Mouse (Mus musculus) intestine, embryonic 15.5 days (tissue): ENCODE data around the gene Mex3d. TPM values are rescaled to one million over a fixed set of nuclear protein-coding genes. Genes with fewer than 3 reads are reported as not detected.

Source experiments
- ATAC-seq: fragments of 200-750 bp; cut with Nextera tagmentation; 2 replicates; pipeline ENCODE4 v1.8.0; 2017; ENCODE audit warnings: moderate TSS enrichment, moderate library complexity
- H3K27ac ChIP-seq: fragments of 300-500 bp; sonication (generic); 2 replicates; pipeline ENCODE4 v1.5.1; 2015; ENCODE audit warnings: mild to moderate bottlenecking, inconsistent platforms
- H3K27me3 ChIP-seq: fragments of 300-500 bp; sonication (generic); replicated peaks from 2 replicates; pipeline ENCODE4 v1.6.1; 2015; ENCODE audit warnings: inconsistent platforms
- H3K36me3 ChIP-seq: fragments of 300-500 bp; sonication (generic); 2 replicates; pipeline ENCODE4 v1.6.1; 2015; ENCODE audit warnings: inconsistent platforms
- H3K4me1 ChIP-seq: fragments of 300-500 bp; sonication (generic); replicated peaks from 2 replicates; pipeline ENCODE4 v1.6.1; 2015; ENCODE audit warnings: inconsistent platforms
- H3K4me2 ChIP-seq: fragments of 300-500 bp; sonication (generic); replicated peaks from 2 replicates; pipeline ENCODE4 v1.6.1; 2015; ENCODE audit warnings: mild to moderate bottlenecking, inconsistent platforms
- H3K4me3 ChIP-seq: fragments of 300-500 bp; sonication (generic); replicated peaks from 2 replicates; pipeline ENCODE4 v1.5.1; 2015; ENCODE audit warnings: inconsistent platforms
- H3K9ac ChIP-seq: fragments of 300-500 bp; sonication (generic); 2 replicates; pipeline ENCODE4 v1.6.1; 2015; ENCODE audit warnings: inconsistent platforms
- H3K9me3 ChIP-seq: fragments of 300-500 bp; sonication (generic); 2 replicates; pipeline ENCODE4 v1.6.1; 2016; ENCODE audit warnings: inconsistent platforms
- WGBS: fragments of 180-500 bp; shearing (Covaris S2); methylation state at CpG from one replicate; pipeline ENCODE4 v1.1.7; 2015; 5-methylcytosine and 5-hydroxymethylcytosine counted together
- polyA plus RNA-seq: library from polyadenylated mRNA; unstranded; fragments of >200 nt; fragmentation: Nextera tagmentation; extraction: Ambion mirVana; gene quantifications from 2 replicates; pipeline ENCODE4 v1.2.1, GENCODE M21; 2015

The Mex3d gene
- polyA plus RNA-seq, 1 experiment from 2014 or later, result 6.9 TPM

DNA sequence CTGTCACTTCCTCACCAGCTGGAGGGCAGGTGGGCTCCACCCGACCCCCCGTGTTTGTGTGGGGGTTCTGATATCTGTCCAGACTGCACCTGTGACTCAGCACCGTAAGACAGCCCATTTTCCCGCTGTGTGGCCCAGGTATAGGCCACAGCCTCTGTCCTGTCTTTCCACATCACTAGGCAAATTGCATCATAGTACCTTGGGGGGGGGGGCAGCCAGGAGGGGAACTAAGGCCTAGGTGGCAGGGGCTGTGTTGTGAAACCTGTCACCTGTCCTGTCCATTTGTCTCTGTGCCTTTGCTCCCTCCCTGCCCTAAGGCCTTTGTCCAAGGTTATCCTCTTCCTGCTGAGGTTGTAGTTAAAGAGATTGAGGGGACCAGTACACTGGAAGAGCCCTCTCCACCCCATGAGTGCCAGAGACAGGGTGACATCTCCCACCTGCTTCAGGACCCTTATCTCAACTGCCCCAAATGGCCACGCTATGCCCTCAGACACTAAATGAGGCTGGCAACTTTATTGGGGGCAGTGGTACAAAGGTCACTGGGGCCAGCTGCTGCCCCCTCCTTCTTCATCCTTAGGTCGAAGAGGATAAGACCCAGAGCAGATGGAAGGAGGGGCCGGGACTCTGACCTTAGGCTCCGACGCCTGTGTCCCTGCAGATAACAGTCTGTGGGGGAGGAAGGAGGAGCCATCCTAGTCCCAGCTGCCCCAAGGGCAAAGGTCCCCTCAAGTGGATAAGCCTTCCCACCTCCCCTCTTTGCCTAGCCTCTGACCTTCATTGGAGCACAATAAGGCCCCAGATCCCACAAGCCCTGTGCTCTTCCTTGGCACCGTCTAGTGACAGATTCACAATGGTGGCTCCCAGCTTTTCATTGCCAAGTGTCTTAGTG, 55.6 kb downstream of the Mex3d start:
- H3K9ac ChIP-seq, result peak overlapping the region; percentile 24
- 0 out of 2 replicates have a peak, but pooled peaks cover 2% of the 10 kb centered on the region for H3K36me3 ChIP-seq
- no peaks in the 10 kb centered on the region for H3K9me3 ChIP-seq
- no peaks in the 10 kb centered on the region for H3K27me3 ChIP-seq
- H3K4me1 ChIP-seq, result peaks cover 35% of the 10 kb centered on the region
- H3K27ac ChIP-seq, result peak overlapping the region; percentile 84
- H3K4me2 ChIP-seq, result peak overlapping the region; percentile 93
- 33% methylated on average over 10 of the region's 10 CpGs for WGBS
- ATAC-seq, result peak; percentile 56
- H3K4me3 ChIP-seq, result peak overlapping the region; percentile 53

GRCm38 (mm10) chr10:80330888-80331287, 56.6 kb downstream of the Mex3d start:
- no peak for ATAC-seq
- peak overlapping the region; percentile 93 for H3K4me2 ChIP-seq
- WGBS, result 38% methylated on average over 2 of the region's 2 CpGs
- peak overlapping the region; percentile 84 for H3K27ac ChIP-seq
- H3K36me3 ChIP-seq, result 0 out of 2 replicates have a peak, but pooled peaks cover 2% of the 10 kb centered on the region
- H3K9me3 ChIP-seq, result no peaks in the 10 kb centered on the region
- peak overlapping the region; percentile 58; the same call in 1 of the 2 replicates for H3K9ac ChIP-seq
- H3K27me3 ChIP-seq, result no peaks in the 10 kb centered on the region
- peak overlapping the region; percentile 53 for H3K4me3 ChIP-seq
- peaks cover 35% of the 10 kb centered on the region for H3K4me1 ChIP-seq

Other genes starting within 250 kb of the Mex3d start
- 701 and 737 TPM in 2 replicates for gene Atp5d, start 249.0 kb downstream of the Mex3d start, polyA plus RNA-seq
- gene Cbarp, start 246.8 kb downstream of the Mex3d start, polyA plus RNA-seq, result 4.8 and 5.1 TPM in 2 replicates
- gene Midn, start 239.4 kb downstream of the Mex3d start, polyA plus RNA-seq, result 14.1 and 16.1 TPM in 2 replicates
- gene Cirbp, start 221.7 kb downstream of the Mex3d start, polyA plus RNA-seq, result 69.4 and 83.9 TPM in 2 replicates
- gene 1600002K03Rik, start 214.7 kb downstream of the Mex3d start, polyA plus RNA-seq, result 22.9 and 25.1 TPM in 2 replicates
- gene Efna2, start 208.2 kb downstream of the Mex3d start, polyA plus RNA-seq, result 13.6 and 15.0 TPM in 2 replicates
- gene Mum1, start 161.2 kb downstream of the Mex3d start, polyA plus RNA-seq, result 53.0 and 55.2 TPM in 2 replicates
- gene Ndufs7, start 138.5 kb downstream of the Mex3d start, polyA plus RNA-seq, result 467 and 534 TPM in 2 replicates
- gene Gamt, start 126.6 kb downstream of the Mex3d start, polyA plus RNA-seq, result 71.0 and 112 TPM in 2 replicates
- 53.1 and 57.0 TPM in 2 replicates for gene Dazap1, start 126.2 kb downstream of the Mex3d start, polyA plus RNA-seq
- gene Rps15, start 95.2 kb downstream of the Mex3d start, polyA plus RNA-seq, result 974 and 1,020 TPM in 2 replicates
- 4.9 and 6.5 TPM in 2 replicates for gene Apc2, start 91.7 kb downstream of the Mex3d start, polyA plus RNA-seq
- 51.4 and 51.5 TPM in 2 replicates for gene 2310011J03Rik, start 67.1 kb downstream of the Mex3d start, polyA plus RNA-seq
- gene Pcsk4, start 58.2 kb downstream of the Mex3d start, polyA plus RNA-seq, result 8.1 and 8.8 TPM in 2 replicates
- 132 and 159 TPM in 2 replicates for gene Reep6, start 57.7 kb downstream of the Mex3d start, polyA plus RNA-seq
- 19.3 and 20.4 TPM in 2 replicates for gene Adamtsl5, start 39.2 kb downstream of the Mex3d start, polyA plus RNA-seq
- gene Plk5, start 31.2 kb downstream of the Mex3d start, polyA plus RNA-seq, result 0.32 and 0.63 TPM in 2 replicates
- 180 and 201 TPM in 2 replicates for gene Mbd3, start 11.9 kb upstream of the Mex3d start, polyA plus RNA-seq
- gene Uqcr11, start 19.2 kb upstream of the Mex3d start, polyA plus RNA-seq, result 890 and 1,161 TPM in 2 replicates
- gene Tcf3, start 46.0 kb upstream of the Mex3d start, polyA plus RNA-seq, result 91.7 and 94.2 TPM in 2 replicates
- 0.06 and 0.10 TPM in 2 replicates for gene Onecut3, start 107.2 kb upstream of the Mex3d start, polyA plus RNA-seq
- 0.09 and 0.19 TPM in 2 replicates for gene Atp8b3, start 151.5 kb upstream of the Mex3d start, polyA plus RNA-seq
- gene Rexo1, start 173.9 kb upstream of the Mex3d start, polyA plus RNA-seq, result 23.6 and 25.0 TPM in 2 replicates
- 8.3 TPM in 2 replicates for gene Klf16, start 189.7 kb upstream of the Mex3d start, polyA plus RNA-seq
- gene Abhd17a, start 202.7 kb upstream of the Mex3d start, polyA plus RNA-seq, result 95.7 and 101 TPM in 2 replicates
- gene Scamp4, start 215.2 kb upstream of the Mex3d start, polyA plus RNA-seq, result 105 and 114 TPM in 2 replicates
- gene Adat3, start 215.2 kb upstream of the Mex3d start, polyA plus RNA-seq, result 6.4 and 6.6 TPM in 2 replicates
- gene Gm49322, start 218.4 kb upstream of the Mex3d start, polyA plus RNA-seq, result 3.9 and 4.1 TPM in 2 replicates
- 134 and 152 TPM in 2 replicates for gene Csnk1g2, start 235.2 kb upstream of the Mex3d start, polyA plus RNA-seq